In the genomic region with DNA sequence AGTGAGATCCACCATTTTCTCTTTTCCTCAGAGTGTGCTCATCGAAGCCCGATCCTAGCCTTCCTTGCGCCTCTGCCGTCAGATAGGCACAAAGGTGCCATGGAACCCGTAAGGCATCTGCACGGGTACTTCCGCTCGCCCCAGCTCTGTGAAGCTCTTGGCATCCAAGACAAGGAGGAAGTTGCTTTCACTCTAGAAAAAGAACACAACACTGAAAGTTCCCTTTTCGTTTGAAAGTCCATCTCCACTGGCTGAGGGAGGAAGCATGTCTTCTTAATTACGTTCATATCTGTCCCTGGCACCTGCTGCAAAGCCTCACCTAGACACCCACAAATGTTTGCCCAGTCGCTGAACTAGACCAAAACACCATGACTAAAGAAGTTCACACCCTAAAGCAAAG, we compare ENCODE assay signal across 12 mouse cellular contexts. TPM values are rescaled to one million over a fixed set of nuclear protein-coding genes. Genes with fewer than 3 reads are reported as not detected.
A peak's percentile ranks its signal among the peaks of the same experiment; 100 is the strongest.
DNase-seq lines count a peak whose midpoint lies in the region; ATAC-seq and TF ChIP-seq lines count a peak whose summit lies in the region.
"Had no signal": no experiment of that assay in that cellular context is flagged by ENCODE, and none has a peak within 500 bp of the region (broad histone marks: within the 10 kb centered on the region; RNA-seq: fewer than 3 reads in every experiment).

No protein-coding gene starts in this region.

- peak in 1 of 2 experiments; percentile 62; a peak in 2 of 4 replicates for TF ChIP-seq POLR2A in MEL (IDR thresholded peaks at IDR 0.05; ENCODE audit: control insufficient read depth in 1 of 2, insufficient read depth in 1 of 2, low read depth in 1 of 2, low read length in 2 of 2, poor library complexity in 1 of 2)

- TF ChIP-seq EP300 in MEL (IDR thresholded peaks at IDR 0.05; ENCODE audit: low read depth in 1 of 2, low read length in 2 of 2): peak; percentile 77 to 79

- 62% methylated on average over 11 of the region's 11 CpGs for WGBS in intestine, postnatal 0 days
- WGBS in neural tube, embryonic 15.5 days: 85% methylated on average over 11 of the region's 11 CpGs
- WGBS in midbrain, postnatal 0 days: 87% methylated on average over 11 of the region's 11 CpGs

- no peak for TF ChIP-seq CTCF in MEL (IDR thresholded peaks at IDR 0.05 in 2 of 3, conservative IDR thresholded peaks at IDR 0.05 in 1 of 3; ENCODE audit: control insufficient read depth in 1 of 3, insufficient read depth in 1 of 3, low read depth in 2 of 3, low read length in 3 of 3, poor library complexity in 1 of 3, severe bottlenecking in 1 of 3)
- no peak for TF ChIP-seq CTCF in intestine, postnatal 0 days (IDR thresholded peaks at IDR 0.05; ENCODE audit: low read depth)
- no peak for TF ChIP-seq CTCF in midbrain, postnatal 0 days (IDR thresholded peaks at IDR 0.05)

- peak overlapping the region; percentile 86 for H3K27ac ChIP-seq in MEL (ENCODE audit: control insufficient read depth, low read depth, low read length)
- H3K27ac ChIP-seq in intestine, postnatal 0 days (ENCODE audit: low read depth, low read length): peak overlapping the region; percentile 54
- H3K27ac ChIP-seq in neural tube, embryonic 15.5 days (replicated peaks): no peak overlapping the region
- no peak overlapping the region for H3K27ac ChIP-seq in midbrain, postnatal 0 days (ENCODE audit: low read depth, low read length)

- DNase-seq in 416B (ENCODE audit: low read depth) (peak; percentile 61), MEL (ENCODE audit: low read depth, low spot score) (peak; percentile 92)
- DNase-seq in skeletal muscle tissue, adult 2 months (ENCODE audit: low read depth, low spot score): peak; percentile 30
- DNase-seq in cerebellum, adult 9-10 months: no peak
- DNase-seq in right cerebral cortex, postnatal 4 days: no peak
- no peak for DNase-seq in midbrain, postnatal 0 days (ENCODE audit: low spot score)
- DNase-seq: cerebellum, postnatal 36 days; heart, postnatal 14 days had no signal

- no peak for TF ChIP-seq RAD21 in MEL (IDR thresholded peaks at IDR 0.05; ENCODE audit: low read depth, low read length)

- H3K27me3 ChIP-seq in MEL (ENCODE audit: control insufficient read depth in 1 of 2, insufficient read depth in 2 of 2, low read length in 2 of 2): no peaks in the 10 kb centered on the region
- H3K27me3 ChIP-seq in intestine, postnatal 0 days (replicated peaks; ENCODE audit: control insufficient read depth, insufficient read depth, low read length): no peaks in the 10 kb centered on the region
- no peaks in the 10 kb centered on the region for H3K27me3 ChIP-seq in neural tube, embryonic 15.5 days (replicated peaks)
- no peaks in the 10 kb centered on the region for H3K27me3 ChIP-seq in midbrain, postnatal 0 days (ENCODE audit: insufficient read depth, low read length)

- peak overlapping the region; percentile 48 for H3K9ac ChIP-seq in MEL (ENCODE audit: control insufficient read depth, low read depth, low read length, poor library complexity, severe bottlenecking)
- H3K9ac ChIP-seq in intestine, postnatal 0 days (ENCODE audit: low read depth, low read length): no peak overlapping the region
- no peak overlapping the region for H3K9ac ChIP-seq in neural tube, embryonic 15.5 days (replicated peaks)
- H3K9ac ChIP-seq in midbrain, postnatal 0 days (replicated peaks; ENCODE audit: low read length, poor library complexity, severe bottlenecking): no peak overlapping the region

- ATAC-seq in intestine, postnatal 0 days: peak; percentile 44
- ATAC-seq in neural tube, embryonic 15.5 days (ENCODE audit: low FRiP score): no peak
- no peak for ATAC-seq in midbrain, postnatal 0 days (ENCODE audit: low FRiP score)
- ATAC-seq: forebrain, embryonic 16.5 days had no signal

- H3K79me2 ChIP-seq in MEL (ENCODE audit: control insufficient read depth, insufficient read depth, low read length, poor library complexity): peaks cover 1% of the 10 kb centered on the region; the same call in 1 of the 2 replicates

- peaks cover 2 to 16% of the 10 kb centered on the region in 2 experiments; a peak in 3 of 4 replicates for H3K4me1 ChIP-seq in MEL (ENCODE audit: control insufficient read depth in 1 of 2, insufficient read depth in 2 of 2, low read length in 2 of 2)
- H3K4me1 ChIP-seq in intestine, postnatal 0 days (replicated peaks; ENCODE audit: control insufficient read depth, insufficient read depth, low read length): no peaks in the 10 kb centered on the region
- H3K4me1 ChIP-seq in neural tube, embryonic 15.5 days: no peaks in the 10 kb centered on the region
- H3K4me1 ChIP-seq in midbrain, postnatal 0 days (ENCODE audit: insufficient read depth, low read length): no peaks in the 10 kb centered on the region

- peak overlapping the region; percentile 49 to 61 for H3K4me3 ChIP-seq in MEL (ENCODE audit: control insufficient read depth in 1 of 2, insufficient read depth in 1 of 2, low read depth in 2 of 2, low read length in 2 of 2)
- no peak overlapping the region for H3K4me3 ChIP-seq in intestine, postnatal 0 days (ENCODE audit: low read depth, low read length)
- no peak overlapping the region for H3K4me3 ChIP-seq in neural tube, embryonic 15.5 days (replicated peaks)
- no peak overlapping the region for H3K4me3 ChIP-seq in midbrain, postnatal 0 days (ENCODE audit: low read depth, low read length)

- H3K36me3 ChIP-seq in MEL (ENCODE audit: control insufficient read depth in 1 of 2, insufficient read depth in 2 of 2, low read length in 2 of 2): peaks cover 0 to 10% of the 10 kb centered on the region in 2 experiments; a peak in 2 of 4 replicates
- H3K36me3 ChIP-seq in intestine, postnatal 0 days (ENCODE audit: control insufficient read depth, insufficient read depth): no peaks in the 10 kb centered on the region
- H3K36me3 ChIP-seq in neural tube, embryonic 15.5 days: no peaks in the 10 kb centered on the region
- H3K36me3 ChIP-seq in midbrain, postnatal 0 days (ENCODE audit: insufficient read depth, low read length): no peaks in the 10 kb centered on the region

- H3K4me2 ChIP-seq in intestine, postnatal 0 days (replicated peaks; ENCODE audit: low read depth): peak overlapping the region; percentile 3; the same call in 1 of the 2 replicates
- no peak overlapping the region for H3K4me2 ChIP-seq in neural tube, embryonic 15.5 days
- H3K4me2 ChIP-seq in midbrain, postnatal 0 days (ENCODE audit: low read depth, low read length, poor library complexity, severe bottlenecking): no peak overlapping the region

- H3K9me3 ChIP-seq in MEL (replicated peaks; ENCODE audit: insufficient read depth, low read length): no peaks in the 10 kb centered on the region
- H3K9me3 ChIP-seq in intestine, postnatal 0 days (ENCODE audit: control insufficient read depth): no peaks in the 10 kb centered on the region
- no peaks in the 10 kb centered on the region for H3K9me3 ChIP-seq in neural tube, embryonic 15.5 days (replicated peaks)
- H3K9me3 ChIP-seq in midbrain, postnatal 0 days (ENCODE audit: low read length): no peaks in the 10 kb centered on the region

RNA-seq across cellular contexts. Expression of a gene that starts 4.8 kb away (rescaled TPM):
- 24.4 and 24.6 TPM in 2 replicates for total RNA-seq in MEL (2012; rRNA removed)
- polyA plus RNA-seq in MEL (2012; ENCODE audit: insufficient read depth in 1 of 2, insufficient read length in 2 of 2, low read depth in 1 of 2, low replicate concordance in 2 of 2, missing spikeins in 1 of 2): 10 to 100 TPM in 1 of 2 experiments, not detected in 1; 24.6 TPM
- polyA plus RNA-seq in intestine, postnatal 0 days (2015; fragmentation: Nextera tagmentation; extraction: Ambion mirVana): 88.2 and 90.8 TPM in 2 replicates
- polyA plus RNA-seq in neural tube, embryonic 15.5 days (2015; fragmentation: Nextera tagmentation; extraction: Ambion mirVana): 109 and 113 TPM in 2 replicates
- total RNA-seq in midbrain, postnatal 0 days (2014; rRNA removed): 76.6 and 82.3 TPM in 2 replicates
- 116 and 119 TPM in 2 replicates for polyA plus RNA-seq in midbrain, postnatal 0 days (2015; fragmentation: Nextera tagmentation; extraction: Ambion mirVana)

RNA-seq across cellular contexts. Expression of a gene that starts 21.3 kb away (rescaled TPM):
- total RNA-seq in MEL (2012; rRNA removed): not detected in 2 replicates
- not detected for polyA plus RNA-seq in MEL (2012; ENCODE audit: insufficient read depth in 1 of 2, insufficient read length in 2 of 2, low read depth in 1 of 2, low replicate concordance in 2 of 2, missing spikeins in 1 of 2)
- polyA plus RNA-seq in intestine, postnatal 0 days (2015; fragmentation: Nextera tagmentation; extraction: Ambion mirVana): 57.3 and 68.7 TPM in 2 replicates
- 16.8 and 18.2 TPM in 2 replicates for polyA plus RNA-seq in neural tube, embryonic 15.5 days (2015; fragmentation: Nextera tagmentation; extraction: Ambion mirVana)
- total RNA-seq in midbrain, postnatal 0 days (2014; rRNA removed): 18.2 and 20.5 TPM in 2 replicates
- polyA plus RNA-seq in midbrain, postnatal 0 days (2015; fragmentation: Nextera tagmentation; extraction: Ambion mirVana): 35.0 and 37.8 TPM in 2 replicates

RNA-seq across cellular contexts. Expression of a gene that starts 21.7 kb away (rescaled TPM):
- 0.07 TPM in 1 of 2 replicates, not detected in the other for total RNA-seq in MEL (2012; rRNA removed)
- under 1 TPM in 1 of 2 experiments, not detected in 1; 0.07 TPM for polyA plus RNA-seq in MEL (2012; ENCODE audit: insufficient read depth in 1 of 2, insufficient read length in 2 of 2, low read depth in 1 of 2, low replicate concordance in 2 of 2, missing spikeins in 1 of 2)
- polyA plus RNA-seq in intestine, postnatal 0 days (2015; fragmentation: Nextera tagmentation; extraction: Ambion mirVana): 4.7 and 5.3 TPM in 2 replicates
- polyA plus RNA-seq in neural tube, embryonic 15.5 days (2015; fragmentation: Nextera tagmentation; extraction: Ambion mirVana): 0.15 and 0.41 TPM in 2 replicates
- 0.14 and 0.49 TPM in 2 replicates for total RNA-seq in midbrain, postnatal 0 days (2014; rRNA removed)
- 0.42 and 0.48 TPM in 2 replicates for polyA plus RNA-seq in midbrain, postnatal 0 days (2015; fragmentation: Nextera tagmentation; extraction: Ambion mirVana)

RNA-seq across cellular contexts. Expression of a gene that starts 27.8 kb away (rescaled TPM):
- total RNA-seq in MEL (2012; rRNA removed): not detected in 2 replicates
- polyA plus RNA-seq in MEL (2012; ENCODE audit: insufficient read depth in 1 of 2, insufficient read length in 2 of 2, low read depth in 1 of 2, low replicate concordance in 2 of 2, missing spikeins in 1 of 2): not detected
- polyA plus RNA-seq in intestine, postnatal 0 days (2015; fragmentation: Nextera tagmentation; extraction: Ambion mirVana): 0.43 and 0.65 TPM in 2 replicates
- 0.23 and 0.24 TPM in 2 replicates for polyA plus RNA-seq in neural tube, embryonic 15.5 days (2015; fragmentation: Nextera tagmentation; extraction: Ambion mirVana)
- not detected in 2 replicates for total RNA-seq in midbrain, postnatal 0 days (2014; rRNA removed)
- polyA plus RNA-seq in midbrain, postnatal 0 days (2015; fragmentation: Nextera tagmentation; extraction: Ambion mirVana): not detected in 2 replicates
- total RNA-seq: heart, postnatal 14 days; left cerebral cortex, postnatal 10 days had no signal
- polyA plus RNA-seq: forebrain, embryonic 16.5 days had no signal

RNA-seq across cellular contexts. Expression of a gene that starts 39.0 kb away (rescaled TPM):
- 0.12 and 0.16 TPM in 2 replicates for total RNA-seq in MEL (2012; rRNA removed)
- polyA plus RNA-seq in MEL (2012; ENCODE audit: insufficient read depth in 1 of 2, insufficient read length in 2 of 2, low read depth in 1 of 2, low replicate concordance in 2 of 2, missing spikeins in 1 of 2): under 1 TPM in 1 of 2 experiments, not detected in 1; 0.81 TPM
- polyA plus RNA-seq in intestine, postnatal 0 days (2015; fragmentation: Nextera tagmentation; extraction: Ambion mirVana): 3.1 and 4.0 TPM in 2 replicates
- 0.72 and 2.1 TPM in 2 replicates for polyA plus RNA-seq in neural tube, embryonic 15.5 days (2015; fragmentation: Nextera tagmentation; extraction: Ambion mirVana)
- 0.33 TPM in 1 of 2 replicates, not detected in the other for total RNA-seq in midbrain, postnatal 0 days (2014; rRNA removed)
- polyA plus RNA-seq in midbrain, postnatal 0 days (2015; fragmentation: Nextera tagmentation; extraction: Ambion mirVana): 0.52 and 0.80 TPM in 2 replicates
- total RNA-seq: left cerebral cortex, postnatal 10 days had no signal

Comparison
In these comparisons a context has a peak if more than half of its experiments do, and no peak if none do; other contexts are left out.
1. DNase-seq: peak in 416B (single experiment), MEL (single experiment) and skeletal muscle tissue, adult 2 months (single experiment); none in cerebellum, adult 9-10 months (single experiment), right cerebral cortex, postnatal 4 days (single experiment) and midbrain, postnatal 0 days (single experiment).
2. H3K27ac ChIP-seq: peak in MEL (single experiment) and intestine, postnatal 0 days (single experiment); none in neural tube, embryonic 15.5 days (single experiment) and midbrain, postnatal 0 days (single experiment).
3. H3K4me3 ChIP-seq: peak in MEL (2 of 2); none in intestine, postnatal 0 days (single experiment), neural tube, embryonic 15.5 days (single experiment) and midbrain, postnatal 0 days (single experiment).
4. RNA of a gene that starts 21.3 kb away (polyA plus RNA-seq): 57.3 to 68.7 TPM in intestine, postnatal 0 days, 35.0 to 37.8 TPM in midbrain, postnatal 0 days and 16.8 to 18.2 TPM in neural tube, embryonic 15.5 days; not detected in MEL; every median in the first group is over 10 times any median in the second.